Mouse (Mus musculus) forebrain, embryonic 11.5 days (tissue): ENCODE measurements around the gene Eps8l1. TPM values are rescaled to one million over a fixed set of nuclear protein-coding genes. Genes with fewer than 3 reads are reported as not detected.

Source experiments
- ATAC-seq: fragments of 200-750 bp; cut with Nextera tagmentation; replicated peaks from 2 replicates; pipeline ENCODE4 v1.8.0; 2017; ENCODE audit warnings: moderate TSS enrichment; ENCODE audit not compliant: low FRiP score
- DNase-seq: peaks from one replicate; pipeline ENCODE4 v3.0.0-alpha.2; 2017; ENCODE audit warnings: low spot score
- H3K27ac ChIP-seq: fragments of 300-500 bp; sonication (generic); 2 replicates; pipeline ENCODE4 v1.5.1; 2014; ENCODE audit warnings: low read depth, low read length
- H3K27me3 ChIP-seq: fragments of 300-500 bp; sonication (generic); 2 replicates; pipeline ENCODE4 v1.6.1; 2014; ENCODE audit warnings: mild to moderate bottlenecking, low read length, mixed read lengths; ENCODE audit not compliant: control insufficient read depth, insufficient read depth
- H3K36me3 ChIP-seq: fragments of 300-500 bp; sonication (generic); 2 replicates; pipeline ENCODE4 v1.6.1; 2014; ENCODE audit warnings: mild to moderate bottlenecking, low read length, moderate library complexity, mixed read lengths; ENCODE audit not compliant: control insufficient read depth, insufficient read depth
- H3K4me1 ChIP-seq: fragments of 300-500 bp; sonication (generic); replicated peaks from 2 replicates; pipeline ENCODE4 v1.6.1; 2014; ENCODE audit warnings: low read length, mixed read lengths; ENCODE audit not compliant: control insufficient read depth, insufficient read depth
- H3K4me2 ChIP-seq: fragments of 300-500 bp; sonication (generic); 2 replicates; pipeline ENCODE4 v1.6.1; 2014; ENCODE audit warnings: low read depth, mild to moderate bottlenecking, low read length, moderate library complexity, mixed read lengths; ENCODE audit not compliant: severe bottlenecking
- H3K4me3 ChIP-seq: fragments of 300-500 bp; sonication (generic); 2 replicates; pipeline ENCODE4 v1.5.1; 2014; ENCODE audit warnings: low read depth, low read length
- H3K9ac ChIP-seq: fragments of 300-500 bp; sonication (generic); 2 replicates; pipeline ENCODE4 v1.6.1; 2014; ENCODE audit warnings: low read length
- H3K9me3 ChIP-seq: fragments of 300-500 bp; sonication (generic); 2 replicates; pipeline ENCODE4 v1.6.1; 2016; ENCODE audit warnings: low read length, mixed read lengths; ENCODE audit not compliant: control insufficient read depth
- WGBS: fragments of 180-500 bp; shearing (Covaris S2); extraction: QIAGEN DNeasy Blood & Tissue Kit; methylation state at CpG from one replicate; pipeline ENCODE4 v1.1.7; 2014; 5-methylcytosine and 5-hydroxymethylcytosine counted together
- polyA plus RNA-seq: library from polyadenylated mRNA; unstranded; fragments of >200 nt; fragmentation: Nextera tagmentation; extraction: Ambion mirVana; gene quantifications from 2 replicates; pipeline ENCODE4 v1.2.1, GENCODE M21; 2014

Gene Eps8l1
- polyA plus RNA-seq, 1 experiment from 2014 or later = 3.8 TPM

GRCm38 (mm10) chr7:4509863-4510608, 49.6 kb downstream of the Eps8l1 start:
- 0 out of 2 replicates have a peak overlapping the region, but pooled peaks have one; percentile 29 for H3K4me2 ChIP-seq

GRCm38 (mm10) chr7:4511489-4512224, 51.2 kb downstream of the Eps8l1 start:
- H3K9me3 ChIP-seq = no peaks in the 10 kb centered on the region
- DNase-seq (no peak), ATAC-seq (no peak)
- no peaks in the 10 kb centered on the region for H3K27me3 ChIP-seq
- H3K4me3 ChIP-seq = no peak overlapping the region
- WGBS = 81% methylated on average over 8 of the region's 8 CpGs
- H3K36me3 ChIP-seq = no peaks in the 10 kb centered on the region
- no peak overlapping the region for H3K9ac ChIP-seq
- H3K27ac ChIP-seq = no peak overlapping the region
- H3K4me2 ChIP-seq = no peak overlapping the region
- H3K4me1 ChIP-seq = peaks cover 7% of the 10 kb centered on the region

More at GRCm38 (mm10) chr7:4509863-4510608, 49.6 kb downstream of the Eps8l1 start:
- Histone ChIP-seq H3K27me3 (no peaks in the 10 kb centered on the region), H3K4me1 (0 out of 2 replicates have a peak, but pooled peaks cover 2% of the 10 kb centered on the region), H3K9me3 (no peaks in the 10 kb centered on the region), H3K36me3 (no peaks in the 10 kb centered on the region), H3K9ac (no peak overlapping the region), H3K27ac (no peak overlapping the region), H3K4me3 (no peak overlapping the region)
- 21% methylated on average over 24 of the region's 24 CpGs for WGBS
- peak; percentile 89 for DNase-seq
- ATAC-seq = peak; percentile 82

- Histone ChIP-seq H3K27ac (no peak overlapping the region), H3K27me3 (no peaks in the 10 kb centered on the region), H3K4me3 (no peak overlapping the region), H3K9me3 (no peaks in the 10 kb centered on the region), H3K9ac (no peak overlapping the region), H3K4me1 (peaks cover 7% of the 10 kb centered on the region), H3K4me2 (no peak overlapping the region), H3K36me3 (no peaks in the 10 kb centered on the region)
- WGBS = 26% methylated on average over 13 of the region's 13 CpGs
- DNase-seq (peak; percentile 68), ATAC-seq (no peak)
Measured at GRCm38 (mm10) chr7:4513236-4513635, 52.8 kb downstream of the Eps8l1 start.

GRCm38 (mm10) chr7:4513829-4514712, 53.6 kb downstream of the Eps8l1 start:
- no peak overlapping the region for H3K4me2 ChIP-seq
- DNase-seq (no peak), ATAC-seq (no peak)
- WGBS = 53% methylated on average over 6 of the region's 6 CpGs
- H3K4me3 ChIP-seq = no peak overlapping the region
- H3K4me1 ChIP-seq = peaks cover 7% of the 10 kb centered on the region
- H3K27me3 ChIP-seq = no peaks in the 10 kb centered on the region
- no peak overlapping the region for H3K27ac ChIP-seq
- 0 out of 2 replicates have a peak overlapping the region, but pooled peaks have one; percentile 24 for H3K9ac ChIP-seq
- no peaks in the 10 kb centered on the region for H3K9me3 ChIP-seq
- no peaks in the 10 kb centered on the region for H3K36me3 ChIP-seq

GRCm38 (mm10) chr7:4515853-4516252, 55.4 kb downstream of the Eps8l1 start:
- no peak for ATAC-seq
- Histone ChIP-seq H3K9ac (no peak overlapping the region), H3K9me3 (no peaks in the 10 kb centered on the region), H3K27ac (no peak overlapping the region), H3K4me3 (no peak overlapping the region), H3K4me2 (no peak overlapping the region), H3K27me3 (no peaks in the 10 kb centered on the region), H3K4me1 (peaks cover 7% of the 10 kb centered on the region), H3K36me3 (no peaks in the 10 kb centered on the region)
- no peak for DNase-seq
- WGBS = 49% methylated on average over 6 of the region's 6 CpGs

GRCm38 (mm10) chr7:4516332-4517050, 56.0 kb downstream of the Eps8l1 start, which contains the start of gene Tnnt1:
TSS of gene Tnnt1 (minus strand) at chr7:4516382.
- peaks cover under 1% of the 10 kb centered on the region; the same call in 1 of the 2 replicates for H3K27me3 ChIP-seq
- H3K27ac ChIP-seq = no peak within 1 kb of the TSS
- no peaks in the 10 kb centered on the region for H3K9me3 ChIP-seq
- H3K4me1 ChIP-seq = peaks cover 7% of the 10 kb centered on the region
- H3K36me3 ChIP-seq = no peaks in the 10 kb centered on the region
- H3K9ac ChIP-seq = no peak within 1 kb of the TSS
- DNase-seq (no peak), ATAC-seq (0 out of 2 replicates have a peak, but pooled peaks have one; percentile 35)
- no peak within 1 kb of the TSS for H3K4me3 ChIP-seq
- WGBS = 22% methylated on average over 4 of the region's 4 CpGs
- no peak within 1 kb of the TSS for H3K4me2 ChIP-seq

GRCm38 (mm10) chr7:4518487-4518886, 58.0 kb downstream of the Eps8l1 start:
- no peak for DNase-seq
- ATAC-seq = no peak
- H3K27ac ChIP-seq = no peak overlapping the region

More at GRCm38 (mm10) chr7:4518487-4518886, 58.0 kb downstream of the Eps8l1 start:
- no peak overlapping the region for H3K4me2 ChIP-seq
- H3K27me3 ChIP-seq = peaks cover 4% of the 10 kb centered on the region; the same call in 1 of the 2 replicates
- WGBS = 92% methylated on average over 1 of the region's 1 CpGs
- H3K9me3 ChIP-seq = no peaks in the 10 kb centered on the region
- no peaks in the 10 kb centered on the region for H3K36me3 ChIP-seq
- peaks cover 7% of the 10 kb centered on the region for H3K4me1 ChIP-seq
- H3K9ac ChIP-seq = no peak overlapping the region
- no peak overlapping the region for H3K4me3 ChIP-seq
